Mouse (Mus musculus): ENCODE measurements around the gene Tram1l1.
"Not testable (repeated sequence)": the region's sequence is repeated elsewhere in the genome, so short reads cannot be mapped to it uniquely, and the experiment has no call there.

Tram1l1 gene

GRCm38 (mm10) chr3:124320821-124321576, at the start of gene Tram1l1:
Gene Tram1l1, plus strand, starts transcription at chr3:124320855.
- no peak for DNase-seq

GRCm38 (mm10) chr3:124271229-124271628, 49.4 kb upstream of the Tram1l1 start:
- DNase-seq: no peak

GRCm38 (mm10) chr3:124271668-124272067, 49.0 kb upstream of the Tram1l1 start:
- DNase-seq: no peak

- no peak for DNase-seq
Measured at GRCm38 (mm10) chr3:124272465-124273089, 48.1 kb upstream of the Tram1l1 start.

- DNase-seq: not testable (repeated sequence)
Measured at GRCm38 (mm10) chr3:124274928-124275609, 45.6 kb upstream of the Tram1l1 start.

- not testable (repeated sequence) for DNase-seq
Measured at GRCm38 (mm10) chr3:124288936-124289335, 31.7 kb upstream of the Tram1l1 start.

- DNase-seq: no peak
Measured at GRCm38 (mm10) chr3:124319254-124319653, 1.4 kb upstream of the Tram1l1 start.

- DNase-seq: no peak
Measured at GRCm38 (mm10) chr3:124320398-124320797, 257 bp upstream of the Tram1l1 start.

GRCm38 (mm10) chr3:124346445-124346844, 25.8 kb downstream of the Tram1l1 start:
- DNase-seq: no peak

- no peak for DNase-seq
Measured at GRCm38 (mm10) chr3:124357533-124357932, 36.9 kb downstream of the Tram1l1 start.

GRCm38 (mm10) chr3:124372031-124372430, 51.4 kb downstream of the Tram1l1 start:
- no peak for DNase-seq
